Mouse (Mus musculus): Measurements from ENCODE around the gene C2cd3.

The C2cd3 gene

GRCm38 (mm10) chr7:100497982-100498381 lies 125.9 kb downstream of the C2cd3 start:
- no peak for DNase-seq (ENCODE audit: low spot score)

DNA sequence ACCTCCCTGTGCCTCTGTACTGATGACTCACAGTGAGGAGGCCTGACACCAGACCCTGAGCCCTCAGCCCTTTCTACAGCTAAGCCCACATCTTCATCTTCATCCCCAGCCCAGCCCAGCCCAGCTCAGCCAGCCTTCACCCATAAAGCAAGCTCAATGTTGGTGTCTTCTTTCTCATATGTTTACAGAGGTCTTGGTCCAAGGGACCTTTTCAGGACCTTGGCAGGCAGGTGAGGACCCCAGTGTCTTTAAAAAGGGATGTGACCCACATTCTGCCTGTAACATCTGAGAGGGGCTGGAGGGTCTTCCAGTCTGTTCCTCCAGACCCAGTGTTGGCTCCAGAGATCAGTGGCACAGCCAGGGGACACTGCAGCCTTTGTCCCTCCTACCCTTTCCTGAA lies 127.4 kb downstream of the C2cd3 start:
- DNase-seq (ENCODE audit: low spot score) = no peak

GRCm38 (mm10) chr7:100500276-100500977 lies 128.4 kb downstream of the C2cd3 start:
- DNase-seq (ENCODE audit: low spot score) = no peak

- DNase-seq (ENCODE audit: low spot score) = no peak
These were observed 129.2 kb downstream of the C2cd3 start for GRCm38 (mm10) chr7:100501027-100501843.

DNA sequence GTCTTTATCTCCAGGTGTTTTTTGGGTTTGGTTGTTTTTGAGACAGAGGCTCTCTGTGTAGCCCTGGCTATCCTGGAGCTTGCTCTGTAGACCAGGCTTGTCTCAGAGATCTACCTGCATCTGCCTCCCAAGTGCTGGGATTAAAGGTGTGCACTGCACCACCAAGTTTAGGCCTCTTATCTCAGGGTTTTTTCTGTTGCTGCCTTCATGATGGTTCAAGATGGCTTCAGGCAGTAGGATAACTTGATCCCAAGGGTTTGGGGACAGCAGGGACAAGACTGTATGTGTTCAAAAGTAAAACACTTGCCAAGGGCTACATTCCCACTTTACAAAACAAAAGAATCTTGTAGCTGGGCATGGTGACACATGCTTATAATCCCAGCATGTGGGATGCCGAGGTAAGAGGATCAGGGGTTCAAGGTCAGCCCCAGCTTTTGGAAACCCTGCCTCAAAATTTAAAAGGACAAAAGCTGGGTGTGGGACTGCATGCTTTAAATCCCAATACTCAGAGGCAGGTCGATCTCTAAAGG lies 129.9 kb downstream of the C2cd3 start:
- DNase-seq (ENCODE audit: low spot score) = no peak

- no peak for DNase-seq (ENCODE audit: low spot score)
These were observed 130.4 kb downstream of the C2cd3 start for GRCm38 (mm10) chr7:100502374-100502922.

DNA sequence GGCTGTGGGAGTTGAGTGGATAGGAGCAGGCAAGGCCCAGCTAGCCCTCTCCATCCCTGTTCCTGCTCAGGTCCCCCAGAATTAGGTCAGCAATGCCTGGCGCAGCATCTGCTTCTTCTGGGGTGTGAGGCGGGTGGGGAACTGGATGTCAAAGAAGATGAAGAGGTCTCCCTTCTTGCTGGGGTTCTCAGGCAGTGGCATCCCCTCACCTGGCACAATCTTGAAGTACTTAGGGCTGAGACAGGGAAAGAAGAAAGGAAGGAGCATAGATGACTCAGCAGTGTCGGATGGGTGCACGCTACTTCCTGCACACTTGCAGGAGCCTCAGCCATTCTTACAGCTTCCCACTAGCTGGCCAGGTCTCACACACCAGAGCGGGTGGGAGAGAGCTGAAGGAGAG lies 131.0 kb downstream of the C2cd3 start:
- no peak for DNase-seq (ENCODE audit: low spot score)

GRCm38 (mm10) chr7:100504740-100505487 lies 132.9 kb downstream of the C2cd3 start:
- no peak for DNase-seq (ENCODE audit: low spot score)

DNA sequence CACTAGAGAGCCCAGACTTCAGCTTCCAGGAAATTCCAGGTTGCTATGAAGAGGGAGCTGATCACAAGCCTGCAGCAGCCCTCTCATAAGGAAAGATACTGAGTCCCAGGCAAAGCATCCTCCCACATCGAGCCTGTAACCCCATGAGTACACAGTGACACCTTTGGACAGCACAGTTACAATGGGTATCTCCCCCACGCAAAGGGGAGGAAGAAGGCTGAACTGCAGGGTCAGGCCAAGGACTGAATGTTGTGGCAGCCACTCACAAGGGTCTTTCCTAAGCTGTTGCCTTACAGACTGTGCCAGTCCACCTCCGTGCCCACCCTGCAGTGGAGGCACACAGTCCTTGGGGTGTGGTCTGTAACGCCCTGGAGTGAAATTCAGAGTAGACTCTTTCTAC lies 134.5 kb downstream of the C2cd3 start:
- no peak for DNase-seq (ENCODE audit: low spot score)

- DNase-seq (ENCODE audit: low spot score) = no peak
These were observed 136.6 kb downstream of the C2cd3 start for GRCm38 (mm10) chr7:100508670-100509069.

DNA sequence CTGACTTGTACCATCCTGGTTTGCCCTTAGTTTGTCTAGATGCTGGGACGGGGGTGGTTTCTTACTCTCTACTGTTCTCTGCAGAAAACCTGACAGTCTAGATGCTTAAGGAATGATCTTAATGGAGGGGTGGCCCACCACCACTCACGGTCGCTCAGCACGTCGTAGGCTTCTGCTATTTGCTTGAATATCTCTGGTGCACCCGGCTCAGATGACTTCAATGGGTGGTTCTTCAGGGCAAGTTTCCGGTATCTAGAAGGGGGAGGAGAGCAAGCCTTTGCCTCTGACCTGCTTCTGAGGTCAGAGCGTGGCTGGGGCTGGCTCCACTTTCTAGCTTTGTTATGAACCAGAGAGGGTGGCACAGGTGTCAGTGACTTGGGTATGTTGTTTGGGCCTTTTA lies 139.6 kb downstream of the C2cd3 start:
- no peak for DNase-seq (ENCODE audit: low spot score)

GRCm38 (mm10) chr7:100514573-100514972 lies 142.5 kb downstream of the C2cd3 start, which contains the start of gene Dnajb13:
Gene Dnajb13 (minus strand): TSS chr7:100514960.
- peak; percentile 60 for DNase-seq (ENCODE audit: low spot score)

Data from embryo, embryonic 10.5 days (tissue).